Mouse (Mus musculus) hindbrain, embryonic 10.5 days (tissue): ENCODE measurements at regions not wholly inside any gene's neighbourhood (a gene's known extent, or its start where the extent isn't known, plus 50 kb on each side); places are given as distances from the start of the nearest gene placed in this dataset.

Experiments used
- DNase-seq: peaks from one replicate; pipeline ENCODE4 v3.0.0-alpha.2; 2017; ENCODE audit warnings: low spot score
- H3K27ac ChIP-seq: fragments of 300-500 bp; sonication (generic); 2 replicates; pipeline ENCODE4 v1.5.1; 2016; ENCODE audit warnings: mild to moderate bottlenecking, moderate library complexity
- H3K27me3 ChIP-seq: fragments of 300-500 bp; sonication (generic); 2 replicates; pipeline ENCODE4 v1.6.1; 2016; ENCODE audit warnings: mild to moderate bottlenecking; ENCODE audit not compliant: poor library complexity, insufficient read depth, severe bottlenecking
- H3K36me3 ChIP-seq: fragments of 300-500 bp; sonication (generic); 2 replicates; pipeline ENCODE4 v1.6.1; 2016; ENCODE audit warnings: mild to moderate bottlenecking, moderate library complexity
- H3K4me1 ChIP-seq: fragments of 300-500 bp; sonication (generic); replicated peaks from 2 replicates; pipeline ENCODE4 v1.6.1; 2016; ENCODE audit warnings: mild to moderate bottlenecking
- H3K4me3 ChIP-seq: fragments of 300-500 bp; sonication (generic); 2 replicates; pipeline ENCODE4 v1.5.1; 2016; ENCODE audit warnings: mild to moderate bottlenecking, moderate library complexity
- H3K9me3 ChIP-seq: fragments of 300-500 bp; sonication (generic); 2 replicates; pipeline ENCODE4 v1.6.1; 2016; ENCODE audit warnings: mild to moderate bottlenecking, moderate library complexity
- WGBS: fragments of 180-500 bp; shearing (Covaris S2); methylation state at CpG from one replicate; pipeline ENCODE4 v1.1.7; 2016; 5-methylcytosine and 5-hydroxymethylcytosine counted together

DNA sequence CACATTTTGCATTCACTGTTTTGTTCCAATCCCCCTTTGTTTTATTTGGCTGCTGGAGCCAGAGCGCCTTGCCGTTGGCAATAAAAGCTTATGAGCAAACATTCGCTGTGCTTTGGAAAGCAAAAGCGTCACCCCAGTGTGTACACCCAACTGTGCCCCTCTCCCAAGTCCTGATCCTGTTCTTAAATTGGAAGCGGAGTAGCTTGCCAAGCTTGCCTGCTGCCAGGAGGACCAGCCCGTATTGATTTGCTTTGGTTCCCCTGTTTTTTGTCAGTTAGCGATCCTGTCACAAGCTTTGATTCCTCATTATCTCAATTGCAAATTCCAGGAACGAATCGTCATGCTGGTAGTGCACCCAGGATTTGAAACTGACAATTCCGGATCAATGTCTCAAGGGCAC lies 917.5 kb downstream of the Olfm4 start:
- 0 out of 2 replicates have a peak overlapping the region, but pooled peaks have one; percentile 50 for H3K27ac ChIP-seq
- no peak for DNase-seq
- H3K27me3 ChIP-seq, result no peaks in the 10 kb centered on the region
- H3K4me3 ChIP-seq, result no peak overlapping the region
- H3K36me3 ChIP-seq, result no peaks in the 10 kb centered on the region
- H3K9me3 ChIP-seq, result no peaks in the 10 kb centered on the region
- no peaks in the 10 kb centered on the region for H3K4me1 ChIP-seq
- 72% methylated on average over 10 of the region's 10 CpGs for WGBS

DNA sequence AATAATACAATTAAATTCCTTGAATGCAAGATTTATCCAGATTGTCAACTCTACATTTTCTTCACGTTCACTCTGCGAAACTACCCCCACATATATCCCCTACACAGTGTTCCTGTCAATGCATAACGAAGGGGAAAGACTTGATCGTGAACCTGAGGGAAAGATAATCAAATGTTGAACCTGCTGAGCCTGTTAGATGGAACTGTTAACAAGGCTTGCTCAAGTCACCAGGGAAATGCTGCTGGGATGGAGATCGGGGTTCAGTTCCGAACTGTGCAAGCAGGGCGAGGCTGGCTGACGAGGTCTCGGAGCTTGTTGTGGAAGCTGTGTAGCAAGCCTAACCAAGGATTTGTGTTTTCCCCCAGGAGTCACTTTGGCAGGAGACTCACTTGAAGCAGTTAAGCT lies 917.9 kb downstream of the Olfm4 start:
- WGBS, result 87% methylated on average over 9 of the region's 9 CpGs
- no peak overlapping the region for H3K27ac ChIP-seq
- no peaks in the 10 kb centered on the region for H3K9me3 ChIP-seq
- no peaks in the 10 kb centered on the region for H3K27me3 ChIP-seq
- H3K4me3 ChIP-seq, result no peak overlapping the region
- no peaks in the 10 kb centered on the region for H3K36me3 ChIP-seq
- no peaks in the 10 kb centered on the region for H3K4me1 ChIP-seq
- DNase-seq, result no peak

DNA sequence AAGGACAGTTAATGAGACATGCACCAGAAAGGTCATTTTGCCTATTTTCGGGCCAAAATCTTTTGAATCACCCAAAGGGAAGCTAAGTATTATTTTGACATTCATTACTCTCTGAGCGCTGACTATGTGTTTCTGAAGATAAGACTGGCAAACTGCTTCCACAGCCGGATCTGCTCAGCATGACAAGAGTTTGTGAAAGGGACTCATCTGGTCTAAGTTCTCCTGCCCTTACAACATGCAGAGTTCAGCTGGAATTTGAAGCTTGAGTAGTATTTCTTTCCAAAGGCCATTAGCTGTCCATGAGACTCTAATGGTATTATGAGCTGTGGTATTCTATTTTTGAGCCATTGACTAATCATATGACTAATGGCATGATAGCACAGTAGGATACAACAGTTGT lies 932.1 kb downstream of the Olfm4 start:
- DNase-seq, result no peak
- Histone ChIP-seq H3K4me3 (no peak overlapping the region), H3K4me1 (no peaks in the 10 kb centered on the region), H3K36me3 (no peaks in the 10 kb centered on the region), H3K27me3 (no peaks in the 10 kb centered on the region), H3K9me3 (no peaks in the 10 kb centered on the region), H3K27ac (no peak overlapping the region)
- 82% methylated on average over 3 of the region's 3 CpGs for WGBS

DNA sequence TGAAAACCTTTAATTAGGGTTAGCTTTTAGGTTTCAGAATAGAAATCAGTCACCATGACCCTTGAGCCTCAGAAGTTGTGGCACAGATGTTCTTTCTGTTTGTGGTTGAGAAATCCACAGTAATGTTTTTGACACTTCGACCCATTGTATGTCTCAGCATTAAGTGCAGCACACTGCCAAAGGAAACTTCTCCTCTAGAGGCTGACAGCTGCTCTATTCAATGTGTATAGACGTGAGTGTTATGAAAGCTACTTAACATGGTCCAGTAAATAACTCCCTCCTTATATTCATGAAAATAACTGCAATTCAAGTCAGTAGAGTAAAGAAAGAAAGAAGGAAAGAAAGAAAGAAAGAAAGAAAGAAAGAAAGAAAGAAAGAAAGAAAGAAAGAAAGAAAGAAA lies 939.9 kb downstream of the Olfm4 start:
- H3K36me3 ChIP-seq, result no peaks in the 10 kb centered on the region
- no peaks in the 10 kb centered on the region for H3K9me3 ChIP-seq
- 60% methylated on average over 2 of the region's 2 CpGs for WGBS
- no peak overlapping the region for H3K27ac ChIP-seq
- no peaks in the 10 kb centered on the region for H3K27me3 ChIP-seq
- DNase-seq, result no peak
- H3K4me3 ChIP-seq, result no peak overlapping the region
- H3K4me1 ChIP-seq, result no peaks in the 10 kb centered on the region

DNA sequence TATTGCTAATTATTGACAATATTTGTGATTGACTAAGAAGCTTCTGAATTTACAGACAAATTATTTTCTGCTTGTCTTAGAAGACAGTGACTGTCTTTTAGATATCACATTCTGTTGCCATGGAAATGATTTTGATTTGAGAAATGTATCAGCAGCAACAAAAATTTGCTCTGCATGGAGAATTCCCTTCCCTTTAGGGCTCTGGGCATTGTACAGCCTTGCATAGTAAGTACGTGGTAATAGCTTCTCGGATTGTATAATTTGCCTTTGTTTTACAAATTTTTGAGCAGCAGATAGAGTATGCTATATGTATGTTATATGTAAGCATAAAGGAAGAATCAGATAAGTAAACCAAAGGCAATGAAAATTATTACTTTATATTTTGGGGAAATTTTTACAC lies 976.1 kb downstream of the Olfm4 start:
- 87% methylated on average over 2 of the region's 2 CpGs for WGBS
- DNase-seq, result no peak
- no peak overlapping the region for H3K27ac ChIP-seq
- no peaks in the 10 kb centered on the region for H3K4me1 ChIP-seq
- H3K4me3 ChIP-seq, result no peak overlapping the region
- no peaks in the 10 kb centered on the region for H3K36me3 ChIP-seq
- no peaks in the 10 kb centered on the region for H3K27me3 ChIP-seq
- no peaks in the 10 kb centered on the region for H3K9me3 ChIP-seq

DNA sequence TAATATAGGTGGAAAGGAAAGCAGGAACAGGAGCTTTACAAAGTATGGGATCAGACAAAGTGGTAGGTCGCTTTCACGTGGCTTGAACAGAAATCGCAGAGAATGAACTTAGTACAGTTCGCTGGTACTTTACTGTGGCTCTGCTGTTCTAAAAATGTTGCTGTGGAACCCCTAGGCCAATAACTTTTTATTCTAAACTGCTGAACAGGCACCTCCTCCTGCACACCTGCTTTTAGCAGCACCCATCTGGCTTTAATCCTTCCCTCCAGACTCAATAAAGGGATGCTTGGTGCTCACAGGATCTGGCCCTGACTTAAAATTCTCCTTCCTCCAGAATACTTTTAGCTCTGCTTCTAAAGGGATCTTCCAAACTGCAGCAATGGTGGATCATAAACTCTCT lies 991.9 kb downstream of the Olfm4 start:
- no peaks in the 10 kb centered on the region for H3K27me3 ChIP-seq
- no peaks in the 10 kb centered on the region for H3K4me1 ChIP-seq
- H3K4me3 ChIP-seq, result no peak overlapping the region
- whole genome bisulfite sequencing, result 88% methylated on average over 4 of the region's 4 CpGs
- H3K27ac ChIP-seq, result no peak overlapping the region
- DNase-seq, result no peak
- no peaks in the 10 kb centered on the region for H3K36me3 ChIP-seq
- no peaks in the 10 kb centered on the region for H3K9me3 ChIP-seq

DNA sequence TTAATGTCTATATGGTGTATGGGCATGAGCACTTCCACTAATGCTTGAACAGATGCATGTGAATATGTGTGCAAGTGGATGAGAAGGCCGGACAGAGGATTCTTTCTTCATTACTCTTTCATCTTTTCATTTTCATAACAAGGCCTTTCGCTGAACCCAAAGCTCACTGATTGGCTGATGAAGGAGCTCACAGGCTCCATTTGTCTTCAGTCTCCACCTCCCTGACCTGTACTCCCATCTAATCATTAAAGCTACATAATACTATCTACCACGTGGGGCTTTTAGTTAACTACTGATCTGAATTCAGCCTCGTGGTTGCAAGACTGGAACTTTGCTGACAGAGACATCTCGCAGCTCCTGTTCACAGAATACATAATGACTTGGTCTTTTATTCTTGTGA lies 992.8 kb downstream of the Olfm4 start:
- Histone ChIP-seq H3K36me3 (no peaks in the 10 kb centered on the region), H3K4me1 (no peaks in the 10 kb centered on the region), H3K9me3 (no peaks in the 10 kb centered on the region), H3K27me3 (no peaks in the 10 kb centered on the region), H3K4me3 (no peak overlapping the region), H3K27ac (no peak overlapping the region)
- no peak for DNase-seq
- 69% methylated on average over 5 of the region's 5 CpGs for WGBS

DNA sequence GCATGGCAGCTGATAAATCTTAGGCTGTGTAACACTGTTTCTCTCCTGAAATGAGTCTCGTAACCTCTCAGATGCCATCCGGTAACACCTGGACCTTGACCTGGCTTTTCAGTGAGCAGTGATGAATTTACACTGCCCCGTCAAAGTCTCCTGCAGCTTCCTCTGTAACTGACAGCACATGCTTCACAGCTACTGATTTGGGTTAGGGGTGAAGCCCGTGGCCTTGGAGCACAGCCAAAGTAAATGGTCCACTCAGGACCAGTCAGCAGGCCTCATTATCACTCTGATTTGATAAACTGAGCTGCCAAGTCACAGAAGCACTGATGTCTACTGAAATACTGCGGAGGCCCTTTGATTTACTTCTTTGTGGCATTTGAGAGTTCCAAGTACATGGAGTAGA lies 995.6 kb downstream of the Olfm4 start:
- DNase-seq, result peak; percentile 10
- no peak overlapping the region for H3K27ac ChIP-seq
- no peaks in the 10 kb centered on the region for H3K4me1 ChIP-seq
- H3K27me3 ChIP-seq, result no peaks in the 10 kb centered on the region
- H3K36me3 ChIP-seq, result no peaks in the 10 kb centered on the region
- H3K4me3 ChIP-seq, result no peak overlapping the region
- WGBS, result 77% methylated on average over 5 of the region's 5 CpGs
- no peaks in the 10 kb centered on the region for H3K9me3 ChIP-seq

DNA sequence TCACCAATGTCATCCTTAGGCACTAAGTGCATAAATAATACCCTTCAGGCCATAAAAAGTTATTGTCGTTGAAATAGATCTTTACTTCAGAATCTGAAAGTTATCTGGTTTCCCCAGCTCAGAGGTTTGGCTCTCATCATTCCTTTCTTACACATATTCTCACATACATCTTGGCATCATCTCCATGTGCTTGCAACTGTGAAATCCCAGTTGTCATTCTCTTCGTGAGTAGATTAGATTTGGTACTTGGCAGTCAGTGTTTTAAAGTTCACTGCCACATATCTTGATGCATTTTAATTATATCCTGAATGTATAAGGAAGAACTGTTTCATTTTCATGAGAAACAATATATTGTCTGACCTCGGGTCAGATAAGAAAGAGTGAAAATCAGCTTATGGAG lies 1006.3 kb downstream of the Olfm4 start:
- Histone ChIP-seq H3K27me3 (no peaks in the 10 kb centered on the region), H3K4me3 (no peak overlapping the region), H3K4me1 (no peaks in the 10 kb centered on the region), H3K9me3 (no peaks in the 10 kb centered on the region), H3K27ac (no peak overlapping the region), H3K36me3 (no peaks in the 10 kb centered on the region)
- 83% methylated on average over 3 of the region's 3 CpGs for WGBS
- no peak for DNase-seq

DNA sequence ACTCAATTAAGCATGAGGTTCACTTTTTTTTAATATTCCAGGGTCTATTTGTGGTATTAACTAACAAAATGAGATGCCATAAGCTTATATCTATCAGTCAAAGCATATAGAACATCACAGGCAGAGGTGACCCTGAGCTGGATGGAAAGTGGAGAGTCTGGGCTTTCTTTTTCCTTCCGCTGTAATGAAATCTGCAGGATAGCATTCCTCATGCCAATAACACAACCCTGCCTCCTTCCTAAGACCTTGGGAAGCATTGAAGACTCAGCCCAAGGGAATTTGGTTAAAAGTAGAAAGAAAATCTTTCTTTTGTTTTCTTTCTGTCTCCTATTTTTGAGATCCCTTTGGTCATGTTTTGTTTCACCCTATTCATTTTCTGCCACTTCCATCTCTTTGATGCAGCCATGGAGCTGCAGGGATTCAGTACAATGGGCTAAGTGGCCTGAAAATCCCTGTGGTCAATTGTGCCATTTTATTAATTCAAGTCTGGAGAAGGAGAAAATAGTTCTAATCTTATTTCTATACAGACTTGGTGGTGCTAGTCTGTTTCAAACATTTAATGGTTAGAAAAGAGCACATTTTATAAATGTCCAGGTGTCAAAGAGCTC lies 1006.9 kb downstream of the Olfm4 start:
- WGBS, result 51% methylated on average over 1 of the region's 1 CpGs

DNA sequence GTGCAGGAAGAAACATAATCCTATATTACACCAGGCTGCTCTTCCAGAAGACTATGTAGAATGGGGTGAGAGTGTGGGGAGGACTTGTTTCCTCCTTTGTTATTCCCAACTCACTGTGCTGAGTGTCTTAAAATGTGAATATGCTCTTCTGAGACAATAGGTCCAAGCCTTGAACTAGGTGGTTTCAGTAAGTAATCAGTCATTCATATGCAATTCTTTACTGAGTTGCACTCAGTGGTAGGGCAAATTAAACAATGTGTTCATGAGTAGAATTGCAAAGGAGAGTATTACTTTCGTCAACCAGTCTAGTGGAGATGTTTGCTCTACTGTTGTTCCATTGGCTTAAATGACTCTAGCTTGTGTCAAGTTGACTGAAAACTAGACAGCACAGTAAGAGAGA lies 1015.1 kb downstream of the Olfm4 start:
- H3K36me3 ChIP-seq, result no peaks in the 10 kb centered on the region
- no peaks in the 10 kb centered on the region for H3K4me1 ChIP-seq
- no peaks in the 10 kb centered on the region for H3K9me3 ChIP-seq
- H3K27me3 ChIP-seq, result no peaks in the 10 kb centered on the region
- H3K27ac ChIP-seq, result no peak overlapping the region
- no peak for DNase-seq
- 78% methylated on average over 1 of the region's 1 CpGs for WGBS
- no peak overlapping the region for H3K4me3 ChIP-seq

More for the DNA sequence above, 1006.9 kb downstream of the Olfm4 start:
- Histone ChIP-seq H3K36me3 (no peaks in the 10 kb centered on the region), H3K9me3 (no peaks in the 10 kb centered on the region), H3K4me3 (no peak overlapping the region), H3K27me3 (no peaks in the 10 kb centered on the region), H3K27ac (no peak overlapping the region), H3K4me1 (no peaks in the 10 kb centered on the region)
- DNase-seq, result no peak

DNA sequence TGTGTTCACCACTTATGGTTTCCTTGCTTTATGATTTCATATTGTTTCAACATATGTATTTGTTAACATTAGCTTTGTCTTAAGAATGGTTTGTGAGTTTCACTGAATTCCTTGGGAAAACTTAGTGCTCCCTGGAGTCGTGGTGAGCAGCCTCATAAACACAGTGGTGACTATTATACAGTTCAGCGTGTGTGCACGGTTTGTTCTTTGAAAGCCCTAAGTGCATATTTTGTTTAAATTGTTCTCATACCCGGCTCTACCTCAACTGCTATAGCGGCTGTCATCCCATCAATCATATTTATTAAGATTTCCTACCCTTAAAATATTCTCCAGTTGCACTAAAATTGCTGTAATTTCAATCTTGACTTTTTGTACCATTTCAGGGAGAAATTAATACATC lies 1029.3 kb downstream of the Olfm4 start:
- no peaks in the 10 kb centered on the region for H3K36me3 ChIP-seq
- WGBS, result 81% methylated on average over 5 of the region's 5 CpGs
- no peaks in the 10 kb centered on the region for H3K9me3 ChIP-seq
- no peak for DNase-seq
- no peak overlapping the region for H3K27ac ChIP-seq
- H3K4me3 ChIP-seq, result no peak overlapping the region
- H3K27me3 ChIP-seq, result no peaks in the 10 kb centered on the region
- H3K4me1 ChIP-seq, result no peaks in the 10 kb centered on the region

DNA sequence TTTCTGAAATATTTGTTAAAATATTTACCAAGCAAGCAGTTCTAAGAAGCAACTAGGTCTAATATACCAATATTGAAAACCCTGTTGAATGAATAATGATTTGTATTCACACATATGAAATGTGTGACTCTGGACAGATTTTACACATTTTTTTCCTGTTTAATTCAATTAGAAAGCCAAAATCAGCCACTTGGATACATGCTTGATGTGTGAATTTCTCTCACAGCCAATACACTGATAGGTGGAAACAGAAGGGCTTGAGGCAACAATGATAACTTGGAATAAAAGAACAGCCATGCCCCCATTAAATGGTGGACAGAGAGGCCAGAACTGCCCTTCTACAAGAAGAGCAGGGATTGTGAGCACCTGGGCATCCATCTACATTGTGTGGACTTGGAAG lies 1047.6 kb downstream of the Olfm4 start:
- no peak for DNase-seq

DNA sequence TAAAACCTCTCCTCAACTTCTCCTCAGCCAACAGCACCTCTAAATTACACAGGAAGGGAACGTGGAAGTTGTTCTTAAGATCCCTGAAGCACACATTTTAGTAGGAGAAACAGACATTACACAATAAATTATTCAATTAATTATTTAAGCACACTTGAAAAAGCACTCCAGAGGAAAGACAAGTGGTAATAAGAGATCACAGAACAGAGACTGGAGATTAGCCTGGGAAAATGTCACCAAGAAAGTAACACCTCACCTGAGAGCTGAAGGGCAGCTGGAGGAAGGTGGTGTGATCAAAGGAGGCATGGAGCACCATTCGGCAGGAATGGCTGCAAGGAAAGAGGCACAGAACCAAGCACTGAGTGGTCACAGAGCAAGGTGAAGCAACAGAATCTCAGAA lies 1053.8 kb downstream of the Olfm4 start:
- Histone ChIP-seq H3K9me3 (no peaks in the 10 kb centered on the region), H3K27me3 (no peaks in the 10 kb centered on the region), H3K4me1 (no peaks in the 10 kb centered on the region), H3K36me3 (no peaks in the 10 kb centered on the region), H3K27ac (no peak overlapping the region), H3K4me3 (no peak overlapping the region)
- 72% methylated on average over 2 of the region's 2 CpGs for WGBS
- no peak for DNase-seq

More for the DNA sequence above, 1047.6 kb downstream of the Olfm4 start:
- no peaks in the 10 kb centered on the region for H3K27me3 ChIP-seq
- H3K36me3 ChIP-seq, result no peaks in the 10 kb centered on the region
- no peak overlapping the region for H3K4me3 ChIP-seq
- H3K4me1 ChIP-seq, result no peaks in the 10 kb centered on the region
- H3K9me3 ChIP-seq, result no peaks in the 10 kb centered on the region
- H3K27ac ChIP-seq, result no peak overlapping the region
